ENCODE assay signal across 15 mouse cellular contexts in the genomic region with DNA sequence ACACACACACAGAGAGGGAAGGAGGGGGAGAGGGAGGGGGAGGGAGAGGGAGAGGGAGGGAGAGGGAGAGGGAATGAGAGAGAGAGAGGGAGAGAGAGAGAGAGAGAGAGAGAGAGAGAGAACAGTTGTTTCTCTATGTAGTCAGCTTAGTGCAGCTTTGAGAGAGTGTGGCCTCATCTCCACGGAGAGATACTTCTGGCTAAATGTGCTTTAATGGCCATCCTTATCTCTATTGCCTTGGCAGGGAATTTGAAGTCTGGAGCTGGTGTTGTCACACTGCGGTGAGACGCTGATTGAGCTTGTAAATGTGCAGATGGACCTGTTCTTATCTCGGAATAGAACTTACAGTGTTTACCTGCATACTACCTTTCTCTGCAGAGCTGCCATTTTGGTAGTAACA.
"Had no signal": no experiment of that assay in that cellular context is flagged by ENCODE, and none has a peak within 500 bp of the region (broad histone marks: within the 10 kb centered on the region; RNA-seq: fewer than 3 reads in every experiment).

No protein-coding gene starts in this region.

- H3K4me1 ChIP-seq: liver, embryonic 15.5 days; megakaryocyte, embryonic 14.5 days had no signal

- H3K36me3 ChIP-seq: limb, embryonic 10.5 days; liver, embryonic 15.5 days; midbrain, embryonic 13.5 days; neural tube, embryonic 12.5 days had no signal

- H3K4me2 ChIP-seq: liver, embryonic 11.5 days; liver, embryonic 15.5 days; midbrain, embryonic 13.5 days; neural tube, embryonic 12.5 days had no signal

- H3K9me3 ChIP-seq: limb, embryonic 10.5 days; liver, embryonic 15.5 days; megakaryocyte, embryonic 14.5 days; midbrain, embryonic 13.5 days; neural tube, embryonic 12.5 days had no signal

- H3K27me3 ChIP-seq: liver, embryonic 15.5 days; megakaryocyte, embryonic 14.5 days; neural tube, embryonic 12.5 days had no signal

- ATAC-seq: midbrain, embryonic 13.5 days had no signal

- H3K27ac ChIP-seq: limb, embryonic 10.5 days; liver, embryonic 15.5 days; macrophage; midbrain, embryonic 13.5 days; neural tube, embryonic 12.5 days had no signal

- H3K9ac ChIP-seq: liver, embryonic 15.5 days; midbrain, embryonic 13.5 days; neural tube, embryonic 12.5 days had no signal

- H3K4me3 ChIP-seq: limb, embryonic 10.5 days; liver, embryonic 15.5 days; megakaryocyte, embryonic 14.5 days; midbrain, embryonic 13.5 days; myocyte; neural tube, embryonic 12.5 days had no signal

- DNase-seq: kidney, postnatal 10 days; kidney, postnatal 4 days; lung, adult 2 months; lung, postnatal 14 days; right cerebral cortex, adult 18-20 months; right cerebral cortex, postnatal 25 days; thymus, postnatal 36 days had no signal
